14 mouse cellular contexts compared by ENCODE assay signal in the genomic region with DNA sequence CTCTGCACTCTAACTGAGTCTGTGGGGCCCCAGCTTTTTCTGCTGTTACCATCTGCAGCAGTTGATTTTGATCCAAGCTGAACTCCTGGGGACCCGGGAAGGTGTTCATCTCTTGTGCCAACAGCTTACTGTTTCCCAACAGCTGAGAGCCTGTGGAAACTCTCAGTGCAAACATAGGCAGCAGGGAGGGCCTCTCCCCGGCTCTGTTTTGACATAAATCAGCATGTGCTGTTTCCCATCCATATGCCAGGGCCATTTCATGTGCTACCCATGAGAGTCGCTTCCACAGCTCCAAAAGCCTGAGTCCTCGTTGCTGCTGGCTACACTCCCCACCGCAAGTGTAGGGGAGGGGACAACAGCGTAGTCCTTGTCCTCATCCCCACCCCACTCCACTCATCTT. TPM values are rescaled to one million over a fixed set of nuclear protein-coding genes. Genes with fewer than 3 reads are reported as not detected.
DNase-seq lines count a peak whose midpoint lies in the region; ATAC-seq lines count a peak whose summit lies in the region.
"Had no signal": no experiment of that assay in that cellular context is flagged by ENCODE, and none has a peak within 500 bp of the region (broad histone marks: within the 10 kb centered on the region; RNA-seq: fewer than 3 reads in every experiment).

No protein-coding gene starts in this region.

- peak; percentile 56 to 63 for DNase-seq in cerebellum, postnatal 10 days
- DNase-seq in cerebellum, postnatal 4 days (ENCODE audit: low spot score in 2 of 2) = no peak
- no peak for DNase-seq in neural tube, embryonic 11.5 days (ENCODE audit: low spot score)
- no peak for DNase-seq in neural tube, embryonic 10.5 days (ENCODE audit: extremely low spot score, low spot score)
- no peak for DNase-seq in hindbrain, embryonic 14.5 days (ENCODE audit: low spot score)
- no peak for DNase-seq in kidney, postnatal 4 days
- DNase-seq: B cell, adult 2 months; gastrocnemius, postnatal 14 days; kidney, adult 8-10 months; thymus, postnatal 25 days had no signal

- no peak overlapping the region for H3K4me3 ChIP-seq in neural tube, embryonic 11.5 days (ENCODE audit: low read depth, low read length)
- H3K4me3 ChIP-seq in hindbrain, embryonic 14.5 days (replicated peaks; ENCODE audit: low read length) = no peak overlapping the region
- H3K4me3 ChIP-seq in neural tube, embryonic 15.5 days (replicated peaks) = no peak overlapping the region
- H3K4me3 ChIP-seq: heart, embryonic 15.5 days had no signal

- H3K36me3 ChIP-seq in neural tube, embryonic 11.5 days (ENCODE audit: control insufficient read depth, insufficient read depth, low read length) = no peaks in the 10 kb centered on the region
- no peaks in the 10 kb centered on the region for H3K36me3 ChIP-seq in hindbrain, embryonic 14.5 days (replicated peaks; ENCODE audit: control insufficient read depth, insufficient read depth)
- H3K36me3 ChIP-seq in neural tube, embryonic 15.5 days = no peaks in the 10 kb centered on the region
- H3K36me3 ChIP-seq: heart, embryonic 15.5 days had no signal

- H3K9me3 ChIP-seq in neural tube, embryonic 11.5 days (ENCODE audit: control insufficient read depth, low read length) = no peaks in the 10 kb centered on the region
- no peaks in the 10 kb centered on the region for H3K9me3 ChIP-seq in hindbrain, embryonic 14.5 days (ENCODE audit: control insufficient read depth, low read length)
- H3K9me3 ChIP-seq in neural tube, embryonic 15.5 days (replicated peaks) = no peaks in the 10 kb centered on the region
- H3K9me3 ChIP-seq: heart, embryonic 15.5 days had no signal

- no peak overlapping the region for H3K4me2 ChIP-seq in neural tube, embryonic 11.5 days (ENCODE audit: low read depth)
- no peak overlapping the region for H3K4me2 ChIP-seq in hindbrain, embryonic 14.5 days (replicated peaks)
- H3K4me2 ChIP-seq in neural tube, embryonic 15.5 days = no peak overlapping the region
- H3K4me2 ChIP-seq: heart, embryonic 15.5 days; liver, embryonic 11.5 days had no signal

- peak overlapping the region; percentile 77 for H3K27ac ChIP-seq in neural tube, embryonic 11.5 days (ENCODE audit: low read depth, low read length)
- peak overlapping the region; percentile 60; the same call in 1 of the 2 replicates for H3K27ac ChIP-seq in hindbrain, embryonic 14.5 days
- H3K27ac ChIP-seq in neural tube, embryonic 15.5 days (replicated peaks) = peak overlapping the region; percentile 29
- H3K27ac ChIP-seq: heart, embryonic 15.5 days had no signal

- H3K9ac ChIP-seq in neural tube, embryonic 11.5 days (ENCODE audit: low read length) = 0 out of 2 replicates have a peak overlapping the region, but pooled peaks have one; percentile 5
- no peak overlapping the region for H3K9ac ChIP-seq in hindbrain, embryonic 14.5 days
- no peak overlapping the region for H3K9ac ChIP-seq in neural tube, embryonic 15.5 days (replicated peaks)
- H3K9ac ChIP-seq: heart, embryonic 15.5 days had no signal

- no peaks in the 10 kb centered on the region for H3K27me3 ChIP-seq in neural tube, embryonic 11.5 days (ENCODE audit: control insufficient read depth, insufficient read depth, low read length)
- no peaks in the 10 kb centered on the region for H3K27me3 ChIP-seq in hindbrain, embryonic 14.5 days (ENCODE audit: control insufficient read depth, insufficient read depth, low read length)
- no peaks in the 10 kb centered on the region for H3K27me3 ChIP-seq in neural tube, embryonic 15.5 days (replicated peaks)

- WGBS in neural tube, embryonic 11.5 days = 48% methylated on average over 6 of the region's 6 CpGs
- WGBS in hindbrain, embryonic 14.5 days = 34% methylated on average over 6 of the region's 6 CpGs
- WGBS in neural tube, embryonic 15.5 days = 12% methylated on average over 6 of the region's 6 CpGs

- H3K4me1 ChIP-seq in neural tube, embryonic 11.5 days (ENCODE audit: control insufficient read depth, insufficient read depth, low read length) = peaks cover 49% of the 10 kb centered on the region
- H3K4me1 ChIP-seq in hindbrain, embryonic 14.5 days (replicated peaks; ENCODE audit: control insufficient read depth, insufficient read depth, low read length) = peaks cover 34% of the 10 kb centered on the region
- peaks cover 61% of the 10 kb centered on the region for H3K4me1 ChIP-seq in neural tube, embryonic 15.5 days
- H3K4me1 ChIP-seq: heart, embryonic 15.5 days had no signal

- ATAC-seq in neural tube, embryonic 11.5 days (ENCODE audit: insufficient read depth, low FRiP score, low TSS enrichment) = no peak
- ATAC-seq in hindbrain, embryonic 14.5 days (ENCODE audit: low FRiP score) = no peak
- peak; percentile 19; the same call in 1 of the 2 replicates for ATAC-seq in neural tube, embryonic 15.5 days (ENCODE audit: low FRiP score)
- ATAC-seq in activated CD4-positive, CD25-positive, alpha-beta regulatory T cell, adult 4 months = no peak

RNA-seq across cellular contexts. Expression of a gene that starts 7.6 kb away (rescaled TPM):
- 295 and 318 TPM in 2 replicates for polyA plus RNA-seq in neural tube, embryonic 11.5 days (2014; fragmentation: Nextera tagmentation; extraction: Ambion mirVana)
- polyA plus RNA-seq in hindbrain, embryonic 14.5 days (2014; fragmentation: Nextera tagmentation; extraction: Ambion mirVana) = 211 and 216 TPM in 2 replicates
- polyA plus RNA-seq in neural tube, embryonic 15.5 days (2015; fragmentation: Nextera tagmentation; extraction: Ambion mirVana) = 153 and 181 TPM in 2 replicates
- polyA plus RNA-seq in activated CD4-positive, CD25-positive, alpha-beta regulatory T cell, adult 4 months (2017; shearing (Covaris generic)) = not detected

Comparison
In these comparisons a context has a peak if more than half of its experiments do, and no peak if none do; other contexts are left out.
1. DNase-seq: peak in cerebellum, postnatal 10 days (2 of 2); none in cerebellum, postnatal 4 days (0 of 2), neural tube, embryonic 11.5 days (single experiment), neural tube, embryonic 10.5 days (single experiment), hindbrain, embryonic 14.5 days (single experiment) and kidney, postnatal 4 days (0 of 2).
2. RNA of a gene that starts 7.6 kb away (polyA plus RNA-seq): 295 to 318 TPM in neural tube, embryonic 11.5 days, 211 to 216 TPM in hindbrain, embryonic 14.5 days and 153 to 181 TPM in neural tube, embryonic 15.5 days; not detected in activated CD4-positive, CD25-positive, alpha-beta regulatory T cell, adult 4 months; every median in the first group is over 100 times any median in the second.
3. Peak in every context shown above with its lines, with median percentiles within 50 percentile points of each other: H3K27ac ChIP-seq.